20 mouse cellular contexts compared by ENCODE assay signal in genomic region chr10:13789604-13790003, GRCm38 (mm10).
DNase-seq lines count a peak whose midpoint lies in the region; ATAC-seq and TF ChIP-seq lines count a peak whose summit lies in the region.
"Had no signal": no experiment of that assay in that cellular context is flagged by ENCODE, and none has a peak within 500 bp of the region (broad histone marks: within the 10 kb centered on the region; RNA-seq: fewer than 3 reads in every experiment).

No protein-coding gene starts in this region.

- H3K9ac ChIP-seq in lung, postnatal 0 days (replicated peaks; ENCODE audit: low read depth), result no peak overlapping the region
- H3K9ac ChIP-seq: embryonic facial prominence, embryonic 13.5 days; embryonic facial prominence, embryonic 15.5 days; forebrain, embryonic 13.5 days; forebrain, embryonic 15.5 days; forebrain, postnatal 0 days had no signal

- no peak overlapping the region for H3K4me3 ChIP-seq in lung, postnatal 0 days (ENCODE audit: low read depth, low read length)
- H3K4me3 ChIP-seq: embryonic facial prominence, embryonic 13.5 days; embryonic facial prominence, embryonic 15.5 days; forebrain, embryonic 13.5 days; forebrain, embryonic 15.5 days had no signal

- 59% methylated on average over 1 of the region's 1 CpGs for WGBS in lung, postnatal 0 days

- no peaks in the 10 kb centered on the region for H3K4me1 ChIP-seq in lung, postnatal 0 days (ENCODE audit: insufficient read depth, low read depth, low read length)
- H3K4me1 ChIP-seq: embryonic facial prominence, embryonic 15.5 days; forebrain, embryonic 13.5 days; forebrain, embryonic 15.5 days had no signal

- DNase-seq in lung, postnatal 0 days (ENCODE audit: low spot score), result peak; percentile 58
- DNase-seq in lung, postnatal 10 days, result no peak
- peak; percentile 42 for DNase-seq in lung, postnatal 36 days
- DNase-seq in lung, postnatal 4 days, result no peak
- DNase-seq in heart, adult 8-10 months (ENCODE audit: low spot score), result no peak
- DNase-seq: adrenal gland, adult 2 months; adrenal gland, postnatal 10 days; adrenal gland, postnatal 25 days; cerebellum, adult 11 months; cerebellum, adult 18-20 months; cerebellum, adult 8-10 months; cerebellum, adult 9-11 months; cerebellum, postnatal 14 days; cerebellum, postnatal 36 days; embryo, embryonic 11 days; forebrain, postnatal 0 days had no signal

- no peak overlapping the region for H3K27ac ChIP-seq in lung, postnatal 0 days (ENCODE audit: low read length)
- H3K27ac ChIP-seq: embryonic facial prominence, embryonic 13.5 days; embryonic facial prominence, embryonic 15.5 days; forebrain, embryonic 13.5 days; forebrain, embryonic 15.5 days had no signal

- H3K9me3 ChIP-seq in lung, postnatal 0 days (ENCODE audit: low read length), result no peaks in the 10 kb centered on the region
- H3K9me3 ChIP-seq: embryonic facial prominence, embryonic 15.5 days; forebrain, embryonic 13.5 days; forebrain, embryonic 15.5 days had no signal

- H3K27me3 ChIP-seq in lung, postnatal 0 days (replicated peaks; ENCODE audit: insufficient read depth, low read length), result no peaks in the 10 kb centered on the region
- H3K27me3 ChIP-seq: embryonic facial prominence, embryonic 13.5 days; embryonic facial prominence, embryonic 15.5 days; forebrain, embryonic 13.5 days; forebrain, embryonic 15.5 days had no signal

- no peak; the same call in 1 of the 2 replicates for TF ChIP-seq EP300 in lung, postnatal 0 days (IDR thresholded peaks at IDR 0.05)

- H3K4me2 ChIP-seq in lung, postnatal 0 days (replicated peaks; ENCODE audit: low read depth, low read length), result no peak overlapping the region
- H3K4me2 ChIP-seq: embryonic facial prominence, embryonic 13.5 days; embryonic facial prominence, embryonic 15.5 days; forebrain, embryonic 13.5 days; forebrain, embryonic 15.5 days had no signal

- ATAC-seq in lung, postnatal 0 days, result peak; percentile 80
- ATAC-seq: forebrain, embryonic 13.5 days; forebrain, embryonic 15.5 days; forebrain, postnatal 0 days had no signal

- no peaks in the 10 kb centered on the region for H3K36me3 ChIP-seq in lung, postnatal 0 days (ENCODE audit: insufficient read depth, low read length)
- H3K36me3 ChIP-seq: embryonic facial prominence, embryonic 13.5 days; embryonic facial prominence, embryonic 15.5 days; forebrain, embryonic 15.5 days had no signal

- TF ChIP-seq CTCF in lung, postnatal 0 days (IDR thresholded peaks at IDR 0.05), result no peak

Comparison
In these comparisons a context has a peak if more than half of its experiments do, and no peak if none do; other contexts are left out.
1. DNase-seq: peak in lung, postnatal 0 days (single experiment) and lung, postnatal 36 days (single experiment); none in lung, postnatal 10 days (single experiment), lung, postnatal 4 days (0 of 2) and heart, adult 8-10 months (single experiment).